Mouse (Mus musculus) midbrain, embryonic 13.5 days (tissue): ENCODE measurements around the gene Dnaja3. TPM values are rescaled to one million over a fixed set of nuclear protein-coding genes. Genes with fewer than 3 reads are reported as not detected.
A peak's percentile ranks its signal among the peaks of the same experiment; 100 is the strongest.

Experiments
- ATAC-seq: fragments of 200-750 bp; cut with Nextera tagmentation; 2 replicates; pipeline ENCODE4 v1.8.0; 2017; ENCODE audit warnings: mild to moderate bottlenecking, moderate TSS enrichment, moderate library complexity
- H3K27ac ChIP-seq: fragments of 300-500 bp; sonication (generic); 2 replicates; pipeline ENCODE4 v1.5.1; 2015; ENCODE audit warnings: inconsistent platforms, mild to moderate bottlenecking, moderate library complexity
- H3K27me3 ChIP-seq: fragments of 300-500 bp; sonication (generic); 2 replicates; pipeline ENCODE4 v1.6.1; 2015; ENCODE audit warnings: mild to moderate bottlenecking, inconsistent platforms
- H3K36me3 ChIP-seq: fragments of 300-500 bp; sonication (generic); 2 replicates; pipeline ENCODE4 v1.6.1; 2015; ENCODE audit warnings: mild to moderate bottlenecking, inconsistent platforms
- H3K4me1 ChIP-seq: fragments of 300-500 bp; sonication (generic); replicated peaks from 2 replicates; pipeline ENCODE4 v1.6.1; 2015; ENCODE audit warnings: inconsistent platforms
- H3K4me2 ChIP-seq: fragments of 300-500 bp; sonication (generic); replicated peaks from 2 replicates; pipeline ENCODE4 v1.6.1; 2015; ENCODE audit warnings: moderate library complexity, mild to moderate bottlenecking, inconsistent platforms
- H3K4me3 ChIP-seq: fragments of 300-500 bp; sonication (generic); replicated peaks from 2 replicates; pipeline ENCODE4 v1.5.1; 2015; ENCODE audit warnings: mild to moderate bottlenecking, inconsistent platforms
- H3K9ac ChIP-seq: fragments of 300-500 bp; sonication (generic); replicated peaks from 2 replicates; pipeline ENCODE4 v1.6.1; 2015; ENCODE audit warnings: mild to moderate bottlenecking, inconsistent platforms
- H3K9me3 ChIP-seq: fragments of 300-500 bp; sonication (generic); 2 replicates; pipeline ENCODE4 v1.6.1; 2016; ENCODE audit warnings: mild to moderate bottlenecking, inconsistent platforms
- WGBS: fragments of 180-500 bp; shearing (Covaris S2); methylation state at CpG from one replicate; pipeline ENCODE4 v1.1.7; 2015; 5-methylcytosine and 5-hydroxymethylcytosine counted together
- polyA plus RNA-seq: library from polyadenylated mRNA; unstranded; fragments of >200 nt; fragmentation: Nextera tagmentation; extraction: Ambion mirVana; gene quantifications from 2 replicates; pipeline ENCODE4 v1.2.1, GENCODE M21; 2015

The Dnaja3 gene
- polyA plus RNA-seq: 50.5 and 54.3 TPM in 2 replicates

- under 1% methylated on average over 21 of the region's 22 CpGs for WGBS
- H3K36me3 ChIP-seq: peaks cover 5% of the 10 kb centered on the region; the same call in 1 of the 2 replicates
These were observed at the start of gene Dnaja3, which contains the start of gene Vasn for GRCm38 (mm10) chr16:4639831-4640237. Gene Dnaja3, plus strand, starts transcription at chr16:4639989. Gene Vasn, plus strand, starts transcription at chr16:4639941.

GRCm38 (mm10) chr16:4590236-4590635 is 49.6 kb upstream of the Dnaja3 start:
- peaks cover 7% of the 10 kb centered on the region for H3K36me3 ChIP-seq
- 97% methylated on average over 9 of the region's 9 CpGs for WGBS
- no peaks in the 10 kb centered on the region for H3K9me3 ChIP-seq
- no peak overlapping the region for H3K4me2 ChIP-seq
- ATAC-seq: no peak
- peaks cover 44% of the 10 kb centered on the region for H3K4me1 ChIP-seq
- no peak overlapping the region for H3K4me3 ChIP-seq
- H3K9ac ChIP-seq: no peak overlapping the region
- no peak overlapping the region for H3K27ac ChIP-seq
- H3K27me3 ChIP-seq: no peaks in the 10 kb centered on the region

More at GRCm38 (mm10) chr16:4639831-4640237, at the start of gene Dnaja3, which contains the start of gene Vasn:
- Histone ChIP-seq H3K4me3 (peak within 1 kb of the TSS; percentile 48), H3K9ac (peak within 1 kb of the TSS; percentile 61), H3K9me3 (no peaks in the 10 kb centered on the region), H3K4me1 (peaks cover 50% of the 10 kb centered on the region), H3K27ac (peak within 1 kb of the TSS; percentile 20; the same call in 1 of the 2 replicates), H3K27me3 (peaks cover 3% of the 10 kb centered on the region; the same call in 1 of the 2 replicates), H3K4me2 (peak within 1 kb of the TSS; percentile 75)
- peak; percentile 94 for ATAC-seq

GRCm38 (mm10) chr16:4592909-4593875 is 46.6 kb upstream of the Dnaja3 start:
- no peak for ATAC-seq
- H3K4me1 ChIP-seq: peaks cover 54% of the 10 kb centered on the region
- no peaks in the 10 kb centered on the region for H3K9me3 ChIP-seq
- H3K27ac ChIP-seq: peak overlapping the region; percentile 98
- no peaks in the 10 kb centered on the region for H3K27me3 ChIP-seq
- 12% methylated on average over 32 of the region's 32 CpGs for WGBS
- H3K4me3 ChIP-seq: peak overlapping the region; percentile 83
- H3K36me3 ChIP-seq: peaks cover 7% of the 10 kb centered on the region
- peak overlapping the region; percentile 94 for H3K4me2 ChIP-seq
- H3K9ac ChIP-seq: peak overlapping the region; percentile 95

- peak within 1 kb of the TSS; percentile 83 for H3K4me3 ChIP-seq
- H3K27ac ChIP-seq: peak within 1 kb of the TSS; percentile 98
- WGBS: 0% methylated on average over 30 of the region's 74 CpGs
- peaks cover 7% of the 10 kb centered on the region for H3K36me3 ChIP-seq
- H3K9ac ChIP-seq: peak within 1 kb of the TSS; percentile 95
- peak; percentile 87 for ATAC-seq
- H3K4me2 ChIP-seq: peak within 1 kb of the TSS; percentile 94
- H3K27me3 ChIP-seq: no peaks in the 10 kb centered on the region
- H3K4me1 ChIP-seq: peaks cover 64% of the 10 kb centered on the region
- H3K9me3 ChIP-seq: no peaks in the 10 kb centered on the region
These were observed 45.6 kb upstream of the Dnaja3 start, which contains the start of gene Glis2 for GRCm38 (mm10) chr16:4593971-4594813. Gene Glis2, plus strand, starts transcription at chr16:4594713.

GRCm38 (mm10) chr16:4594814-4595526 is 44.8 kb upstream of the Dnaja3 start:
- H3K4me1 ChIP-seq: peaks cover 71% of the 10 kb centered on the region
- H3K4me2 ChIP-seq: peak overlapping the region; percentile 94
- ATAC-seq: peak; percentile 53
- H3K27ac ChIP-seq: peak overlapping the region; percentile 98
- H3K4me3 ChIP-seq: peak overlapping the region; percentile 83
- peak overlapping the region; percentile 95 for H3K9ac ChIP-seq
- H3K9me3 ChIP-seq: no peaks in the 10 kb centered on the region
- H3K27me3 ChIP-seq: no peaks in the 10 kb centered on the region
- H3K36me3 ChIP-seq: peaks cover 7% of the 10 kb centered on the region
- WGBS: under 1% methylated on average over 51 of the region's 52 CpGs

GRCm38 (mm10) chr16:4595527-4595963 is 44.2 kb upstream of the Dnaja3 start:
- ATAC-seq: peak; percentile 22
- peak overlapping the region; percentile 95 for H3K9ac ChIP-seq
- peak overlapping the region; percentile 98 for H3K27ac ChIP-seq
- no peaks in the 10 kb centered on the region for H3K27me3 ChIP-seq
- H3K4me3 ChIP-seq: peak overlapping the region; percentile 83
- H3K36me3 ChIP-seq: peaks cover 3% of the 10 kb centered on the region
- 0% methylated on average over 5 of the region's 5 CpGs for WGBS
- H3K9me3 ChIP-seq: no peaks in the 10 kb centered on the region
- peaks cover 76% of the 10 kb centered on the region for H3K4me1 ChIP-seq
- peak overlapping the region; percentile 94 for H3K4me2 ChIP-seq

- H3K9me3 ChIP-seq: no peaks in the 10 kb centered on the region
- H3K36me3 ChIP-seq: no peaks in the 10 kb centered on the region
- peak overlapping the region; percentile 98 for H3K27ac ChIP-seq
- H3K4me1 ChIP-seq: peaks cover 83% of the 10 kb centered on the region
- no peak; the same call in 1 of the 2 replicates for ATAC-seq
- WGBS: 9% methylated on average over 3 of the region's 3 CpGs
- H3K27me3 ChIP-seq: no peaks in the 10 kb centered on the region
- peak overlapping the region; percentile 95 for H3K9ac ChIP-seq
- H3K4me3 ChIP-seq: peak overlapping the region; percentile 83
- H3K4me2 ChIP-seq: peak overlapping the region; percentile 94
These were observed 43.6 kb upstream of the Dnaja3 start for GRCm38 (mm10) chr16:4596141-4596728.

- Histone ChIP-seq H3K4me3 (peak overlapping the region; percentile 83), H3K9me3 (no peaks in the 10 kb centered on the region), H3K27ac (peak overlapping the region; percentile 98; the same call in 1 of the 2 replicates), H3K4me2 (peak overlapping the region; percentile 94), H3K36me3 (no peaks in the 10 kb centered on the region), H3K27me3 (no peaks in the 10 kb centered on the region), H3K4me1 (peaks cover 88% of the 10 kb centered on the region), H3K9ac (peak overlapping the region; percentile 95; the same call in 1 of the 2 replicates)
- 33% methylated on average over 2 of the region's 2 CpGs for WGBS
- no peak for ATAC-seq
These were observed 43.0 kb upstream of the Dnaja3 start for GRCm38 (mm10) chr16:4596836-4597235.

GRCm38 (mm10) chr16:4597296-4597695 is 42.5 kb upstream of the Dnaja3 start:
- 57% methylated on average over 7 of the region's 7 CpGs for WGBS
- H3K9me3 ChIP-seq: no peaks in the 10 kb centered on the region
- no peaks in the 10 kb centered on the region for H3K27me3 ChIP-seq
- H3K4me3 ChIP-seq: peak overlapping the region; percentile 83
- peak overlapping the region; percentile 45; the same call in 1 of the 2 replicates for H3K9ac ChIP-seq
- no peaks in the 10 kb centered on the region for H3K36me3 ChIP-seq
- peak overlapping the region; percentile 69 for H3K27ac ChIP-seq
- H3K4me1 ChIP-seq: peaks cover 88% of the 10 kb centered on the region
- no peak for ATAC-seq
- peak overlapping the region; percentile 94 for H3K4me2 ChIP-seq

GRCm38 (mm10) chr16:4598041-4598440 is 41.7 kb upstream of the Dnaja3 start:
- peak overlapping the region; percentile 69 for H3K27ac ChIP-seq
- peaks cover 88% of the 10 kb centered on the region for H3K4me1 ChIP-seq
- peak overlapping the region; percentile 45; the same call in 1 of the 2 replicates for H3K9ac ChIP-seq
- H3K36me3 ChIP-seq: no peaks in the 10 kb centered on the region
- H3K27me3 ChIP-seq: no peaks in the 10 kb centered on the region
- H3K4me3 ChIP-seq: no peak overlapping the region
- 71% methylated on average over 5 of the region's 5 CpGs for WGBS
- no peaks in the 10 kb centered on the region for H3K9me3 ChIP-seq
- ATAC-seq: no peak
- H3K4me2 ChIP-seq: peak overlapping the region; percentile 94
